Mouse (Mus musculus) kidney, postnatal 0 days (tissue): Measurements from ENCODE around the gene Lhb. TPM values are rescaled to one million over a fixed set of nuclear protein-coding genes. Genes with fewer than 3 reads are reported as not detected.

ENCODE experiments used
- ATAC-seq: fragments of 200-750 bp; cut with Nextera tagmentation; replicated peaks from 2 replicates; pipeline ENCODE4 v1.8.0; 2017; ENCODE audit warnings: low read depth, moderate number of reproducible peaks, moderate TSS enrichment, moderate library complexity; ENCODE audit not compliant: low FRiP score
- DNase-seq: peaks from one replicate; pipeline ENCODE4 v3.0.0-alpha.2; 2016; ENCODE audit warnings: low spot score
- H3K27ac ChIP-seq: fragments of 300-500 bp; sonication (generic); 2 replicates; pipeline ENCODE4 v1.5.1; 2014; ENCODE audit warnings: mild to moderate bottlenecking
- H3K27me3 ChIP-seq: fragments of 300-500 bp; sonication (generic); 2 replicates; pipeline ENCODE4 v1.6.1; 2014; ENCODE audit warnings: low read length, mixed read lengths; ENCODE audit not compliant: insufficient read depth
- H3K36me3 ChIP-seq: fragments of 300-500 bp; sonication (generic); 2 replicates; pipeline ENCODE4 v1.6.1; 2014; ENCODE audit warnings: low read length, mixed read lengths; ENCODE audit not compliant: insufficient read depth
- H3K4me1 ChIP-seq: fragments of 300-500 bp; sonication (generic); replicated peaks from 2 replicates; pipeline ENCODE4 v1.6.1; 2014; ENCODE audit warnings: antibody characterized with exemption, low read length, mixed read lengths; ENCODE audit not compliant: insufficient read depth
- H3K4me2 ChIP-seq: fragments of 300-500 bp; sonication (generic); 2 replicates; pipeline ENCODE4 v1.6.1; 2014; ENCODE audit warnings: mild to moderate bottlenecking, low read length, moderate library complexity, mixed read lengths
- H3K4me3 ChIP-seq: fragments of 300-500 bp; sonication (generic); replicated peaks from 2 replicates; pipeline ENCODE4 v1.5.1; 2014; ENCODE audit warnings: low read depth, low read length
- H3K9ac ChIP-seq: fragments of 300-500 bp; sonication (generic); 2 replicates; pipeline ENCODE4 v1.6.1; 2014; ENCODE audit warnings: low read depth, low read length
- H3K9me3 ChIP-seq: fragments of 300-500 bp; sonication (generic); replicated peaks from 2 replicates; pipeline ENCODE4 v1.6.1; 2016; ENCODE audit warnings: low read length, inconsistent platforms, mixed read lengths
- CTCF ChIP-seq: IDR thresholded peaks from 2 replicates; pipeline ENCODE4 v1.5.1; 2016; ENCODE audit warnings: antibody characterized with exemption, low read depth, mild to moderate bottlenecking, moderate library complexity
- WGBS: fragments of 180-500 bp; shearing (Covaris S2); extraction: QIAGEN DNeasy Blood & Tissue Kit; methylation state at CpG from one replicate; pipeline ENCODE4 v1.1.7; 2014; 5-methylcytosine and 5-hydroxymethylcytosine counted together
- polyA plus RNA-seq: library from polyadenylated mRNA; unstranded; fragments of >200 nt; fragmentation: Nextera tagmentation; extraction: Ambion mirVana; gene quantifications from 2 replicates; pipeline ENCODE4 v1.2.1, GENCODE M21; 2015

Gene Lhb
- polyA plus RNA-seq, 1 experiment from 2014 or later, result not detected

DNA sequence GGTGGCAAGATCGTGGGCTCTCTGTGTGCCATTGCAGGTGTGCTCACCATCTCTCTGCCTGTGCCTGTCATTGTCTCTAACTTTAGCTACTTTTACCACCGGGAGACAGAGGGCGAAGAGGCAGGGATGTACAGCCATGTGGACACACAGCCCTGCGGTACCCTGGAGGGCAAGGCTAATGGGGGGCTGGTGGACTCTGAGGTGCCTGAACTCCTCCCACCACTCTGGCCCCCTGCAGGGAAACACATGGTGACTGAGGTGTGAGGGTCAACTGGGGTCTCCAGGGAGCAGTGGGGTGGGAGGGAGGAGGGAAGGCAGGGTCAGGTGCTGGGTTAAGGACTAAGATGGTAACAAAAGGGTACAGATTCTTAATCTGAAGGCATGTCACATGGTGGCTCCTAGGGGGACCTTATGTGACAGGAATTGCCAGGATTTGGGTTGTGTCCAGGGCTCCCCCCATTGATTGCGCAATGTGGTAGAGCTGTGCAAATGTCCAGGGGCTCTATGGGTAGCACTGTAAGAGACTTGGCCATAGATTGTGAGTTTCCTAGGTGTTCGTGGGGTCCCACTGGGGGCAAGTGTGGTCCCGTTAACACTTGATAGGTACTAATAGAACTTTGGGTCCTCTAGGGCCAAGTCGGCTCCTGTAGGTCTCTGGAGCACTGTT, 11.0 kb upstream of the Lhb start:
- no peak for DNase-seq
- Histone ChIP-seq H3K27ac (no peak overlapping the region), H3K9me3 (no peaks in the 10 kb centered on the region), H3K4me3 (no peak overlapping the region), H3K4me1 (peaks cover 20% of the 10 kb centered on the region), H3K9ac (no peak overlapping the region), H3K36me3 (no peaks in the 10 kb centered on the region), H3K4me2 (no peak overlapping the region), H3K27me3 (peaks cover 42% of the 10 kb centered on the region)
- ATAC-seq, result no peak
- WGBS, result 83% methylated on average over 8 of the region's 8 CpGs
- no peak for TF ChIP-seq CTCF

DNA sequence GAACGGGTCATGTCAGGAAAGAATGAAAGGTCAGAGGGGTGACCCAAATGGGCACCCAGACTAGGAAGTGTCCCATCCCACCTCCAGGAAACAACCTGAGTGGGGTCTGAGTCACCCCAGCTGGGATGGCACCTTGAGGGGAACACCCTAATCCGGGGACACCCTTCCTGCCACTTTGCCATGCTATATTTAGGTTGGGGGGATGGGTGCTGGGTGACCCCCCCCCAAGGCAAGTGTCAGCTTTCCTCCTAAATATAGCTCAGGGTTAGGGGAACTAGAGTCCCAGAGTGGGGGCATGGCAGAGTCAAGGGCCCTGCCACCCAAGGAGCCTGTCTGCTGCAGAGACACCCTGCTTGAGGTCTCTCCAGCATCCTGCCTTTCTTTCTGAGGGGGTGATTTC, 8.2 kb upstream of the Lhb start:
- no peaks in the 10 kb centered on the region for H3K36me3 ChIP-seq
- WGBS, result 73% methylated on average over 2 of the region's 2 CpGs
- ATAC-seq (no peak), DNase-seq (no peak)
- no peak for TF ChIP-seq CTCF
- H3K27ac ChIP-seq, result no peak overlapping the region
- peaks cover 41% of the 10 kb centered on the region for H3K27me3 ChIP-seq
- no peak overlapping the region for H3K4me3 ChIP-seq
- H3K4me2 ChIP-seq, result no peak overlapping the region
- H3K9ac ChIP-seq, result no peak overlapping the region
- peaks cover 9% of the 10 kb centered on the region for H3K4me1 ChIP-seq
- H3K9me3 ChIP-seq, result no peaks in the 10 kb centered on the region

DNA sequence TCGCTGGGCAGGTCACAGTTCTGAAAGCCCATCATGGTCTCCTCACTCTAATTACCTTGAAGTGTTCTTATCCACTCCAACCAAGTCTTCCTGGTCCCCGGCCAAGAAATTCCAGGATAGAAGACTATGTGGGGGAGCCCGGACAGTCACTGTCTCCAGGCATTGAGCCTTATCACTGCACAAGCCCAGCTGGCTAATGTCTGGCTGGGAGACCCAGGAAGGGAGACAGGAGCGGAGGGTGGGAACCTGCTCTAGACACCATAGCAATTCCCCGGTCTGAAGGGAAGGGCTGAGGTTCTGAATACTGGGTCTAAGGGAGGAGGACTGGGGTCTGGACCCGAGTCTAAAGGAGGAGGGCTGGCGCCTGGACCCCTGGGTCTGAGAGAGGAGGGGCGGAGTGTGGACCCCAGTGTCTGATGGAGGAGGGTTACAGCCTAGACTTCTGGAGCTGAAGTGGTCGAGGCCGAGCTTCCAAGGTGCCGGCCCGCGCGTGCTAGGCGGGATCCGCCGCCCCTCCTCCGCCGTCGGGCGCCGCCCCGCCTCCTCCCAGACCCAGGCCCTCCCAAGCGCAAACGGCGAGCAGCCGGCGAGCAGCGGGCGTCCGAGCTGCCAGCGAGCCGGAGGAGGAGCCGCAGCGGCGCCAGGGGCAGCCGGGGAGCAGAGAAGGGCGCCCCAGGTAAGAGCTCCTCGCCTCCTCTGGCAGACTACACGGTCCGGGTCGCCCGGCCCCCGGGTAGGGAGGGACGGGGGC, 7.3 kb upstream of the Lhb start, which contains the start of gene Ntf5:
Gene Ntf5 (plus strand): TSS at position 583 of the 751 bp plus-strand sequence.
- ATAC-seq (peak; percentile 30), DNase-seq (peak; percentile 47)
- peaks cover 33% of the 10 kb centered on the region for H3K27me3 ChIP-seq
- no peaks in the 10 kb centered on the region for H3K36me3 ChIP-seq
- no peak within 1 kb of the TSS for H3K27ac ChIP-seq
- H3K4me1 ChIP-seq, result peaks cover 9% of the 10 kb centered on the region
- 2% methylated on average over 42 of the region's 45 CpGs for WGBS
- peak within 1 kb of the TSS; percentile 51 for H3K4me3 ChIP-seq
- no peaks in the 10 kb centered on the region for H3K9me3 ChIP-seq
- TF ChIP-seq CTCF, result no peak
- H3K9ac ChIP-seq, result peak within 1 kb of the TSS; percentile 61
- peak within 1 kb of the TSS; percentile 98 for H3K4me2 ChIP-seq

DNA sequence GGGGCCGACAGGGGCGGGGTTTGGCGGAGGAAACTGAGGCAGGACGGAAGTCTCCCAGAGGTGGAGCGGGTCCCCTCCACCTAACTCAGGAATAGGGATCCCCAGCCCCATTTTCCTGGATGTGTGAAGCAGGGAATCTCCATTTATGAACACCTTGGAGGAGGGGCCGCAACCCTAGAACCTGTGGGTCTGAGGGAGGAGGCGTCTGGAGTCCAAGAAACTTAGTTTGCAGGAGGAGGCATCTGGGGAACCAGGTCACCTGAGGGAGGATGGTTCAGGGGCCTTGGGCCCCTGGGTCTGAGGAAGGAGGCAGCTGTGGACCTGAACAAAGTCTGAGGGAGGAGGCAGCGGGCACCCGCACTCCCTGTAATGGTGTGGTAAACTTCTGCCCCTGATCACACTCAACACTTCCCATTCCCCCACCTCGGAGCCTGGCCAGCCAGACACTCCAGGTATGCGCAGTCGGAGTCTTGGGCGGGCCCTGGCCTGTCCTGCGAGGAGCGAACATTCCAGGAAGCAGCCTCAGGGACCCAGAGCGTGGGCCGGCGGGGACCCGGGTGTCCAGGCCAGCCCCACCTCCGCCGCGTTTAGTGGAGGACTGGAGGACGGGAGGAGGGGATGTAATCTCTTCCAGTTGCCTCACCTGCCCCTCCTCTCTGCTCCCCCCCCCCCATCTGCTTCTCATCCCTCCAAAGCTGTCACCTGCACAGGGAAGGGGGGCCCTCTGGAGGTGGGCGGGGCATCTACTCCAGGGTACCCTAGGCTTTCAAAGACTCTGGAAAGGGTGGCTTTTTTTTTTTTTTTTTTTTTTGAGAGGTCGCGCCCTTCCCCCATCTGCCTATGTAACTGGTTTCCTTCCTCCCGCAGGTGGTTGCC, 6.5 kb upstream of the Lhb start:
- 2% methylated on average over 27 of the region's 27 CpGs for WGBS
- Histone ChIP-seq H3K4me1 (peaks cover 9% of the 10 kb centered on the region), H3K4me2 (peak overlapping the region; percentile 98), H3K4me3 (peak overlapping the region; percentile 51), H3K9me3 (no peaks in the 10 kb centered on the region), H3K36me3 (no peaks in the 10 kb centered on the region), H3K9ac (peak overlapping the region; percentile 61), H3K27me3 (peaks cover 33% of the 10 kb centered on the region), H3K27ac (no peak overlapping the region)
- ATAC-seq (0 out of 2 replicates have a peak, but pooled peaks have one; percentile 11), DNase-seq (no peak)
- no peak for TF ChIP-seq CTCF

DNA sequence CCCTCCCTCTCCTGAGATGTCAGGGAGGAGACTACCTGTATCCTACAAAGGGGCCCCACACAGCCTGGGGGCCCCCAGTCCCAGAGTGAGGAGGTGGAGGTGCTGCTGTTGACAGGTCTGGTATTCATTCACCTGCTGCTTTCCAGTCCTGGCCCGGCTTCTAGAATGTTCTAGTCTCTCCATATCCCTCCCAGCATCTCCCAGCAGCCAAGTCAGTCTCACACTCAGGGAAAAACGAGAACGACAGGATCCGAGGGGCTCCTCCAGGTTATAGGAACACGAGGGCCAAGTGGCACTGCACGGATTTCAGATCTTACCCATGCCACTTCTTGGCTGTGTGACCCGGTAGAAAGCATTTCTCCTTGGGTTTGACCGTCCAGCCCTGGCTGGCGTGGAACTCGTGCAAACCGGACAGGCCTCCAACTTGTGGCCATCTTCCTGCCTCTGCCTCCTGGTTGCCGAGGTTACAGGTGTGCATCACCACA, 5.8 kb upstream of the Lhb start:
- Histone ChIP-seq H3K27me3 (peaks cover 33% of the 10 kb centered on the region), H3K9ac (no peak overlapping the region), H3K9me3 (no peaks in the 10 kb centered on the region), H3K36me3 (no peaks in the 10 kb centered on the region), H3K4me3 (no peak overlapping the region), H3K4me1 (peaks cover 9% of the 10 kb centered on the region), H3K4me2 (no peak overlapping the region), H3K27ac (no peak overlapping the region)
- TF ChIP-seq CTCF, result no peak
- 41% methylated on average over 12 of the region's 12 CpGs for WGBS
- ATAC-seq, result no peak
- no peak for DNase-seq

DNA sequence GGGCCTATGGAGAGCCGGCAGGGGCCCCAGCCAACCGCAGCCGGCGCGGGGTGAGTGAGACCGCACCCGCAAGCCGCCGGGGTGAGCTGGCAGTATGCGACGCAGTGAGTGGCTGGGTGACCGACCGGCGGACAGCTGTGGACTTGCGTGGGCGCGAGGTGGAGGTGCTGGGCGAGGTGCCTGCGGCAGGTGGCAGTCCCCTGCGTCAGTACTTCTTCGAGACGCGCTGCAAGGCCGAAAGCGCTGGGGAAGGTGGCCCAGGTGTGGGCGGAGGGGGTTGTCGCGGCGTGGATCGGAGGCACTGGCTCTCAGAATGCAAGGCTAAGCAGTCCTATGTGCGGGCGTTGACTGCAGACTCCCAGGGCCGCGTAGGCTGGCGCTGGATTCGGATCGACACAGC, 5.0 kb upstream of the Lhb start:
- no peak for ATAC-seq
- no peak overlapping the region; the same call in 1 of the 2 replicates for H3K4me3 ChIP-seq
- H3K4me1 ChIP-seq, result peaks cover 9% of the 10 kb centered on the region
- TF ChIP-seq CTCF, result no peak
- H3K27me3 ChIP-seq, result peaks cover 30% of the 10 kb centered on the region
- no peaks in the 10 kb centered on the region for H3K36me3 ChIP-seq
- no peaks in the 10 kb centered on the region for H3K9me3 ChIP-seq
- DNase-seq, result no peak
- H3K9ac ChIP-seq, result no peak overlapping the region
- H3K27ac ChIP-seq, result no peak overlapping the region
- WGBS, result 15% methylated on average over 37 of the region's 37 CpGs
- H3K4me2 ChIP-seq, result peak overlapping the region; percentile 18; the same call in 1 of the 2 replicates
